Mouse (Mus musculus) embryonic facial prominence, embryonic 11.5 days (tissue): ENCODE measurements around the gene Arhgef17. TPM values are rescaled to one million over a fixed set of nuclear protein-coding genes. Genes with fewer than 3 reads are reported as not detected.

Experiments used
- ATAC-seq: fragments of 200-750 bp; cut with Nextera tagmentation; replicated peaks from 2 replicates; pipeline ENCODE4 v1.8.0; 2017; ENCODE audit warnings: low read depth; ENCODE audit not compliant: insufficient number of reproducible peaks, low FRiP score, low TSS enrichment
- DNase-seq: peaks from one replicate; pipeline ENCODE4 v3.0.0-alpha.2; 2015; ENCODE audit warnings: low spot score
- H3K27ac ChIP-seq: fragments of 300-500 bp; sonication (generic); replicated peaks from 2 replicates; pipeline ENCODE4 v1.5.1; 2014; ENCODE audit warnings: mild to moderate bottlenecking, low read depth, low read length, control low read depth
- H3K27me3 ChIP-seq: fragments of 300-500 bp; sonication (generic); 2 replicates; pipeline ENCODE4 v1.6.1; 2014; ENCODE audit warnings: mild to moderate bottlenecking, low read length, moderate library complexity, mixed read lengths; ENCODE audit not compliant: control insufficient read depth, insufficient read depth
- H3K36me3 ChIP-seq: fragments of 300-500 bp; sonication (generic); replicated peaks from 2 replicates; pipeline ENCODE4 v1.6.1; 2014; ENCODE audit warnings: low read depth, mild to moderate bottlenecking, low read length, moderate library complexity, mixed read lengths; ENCODE audit not compliant: control insufficient read depth, insufficient read depth
- H3K4me1 ChIP-seq: fragments of 300-500 bp; sonication (generic); 2 replicates; pipeline ENCODE4 v1.6.1; 2014; ENCODE audit warnings: low read length, mixed read lengths; ENCODE audit not compliant: control insufficient read depth, insufficient read depth
- H3K4me2 ChIP-seq: fragments of 300-500 bp; sonication (generic); 2 replicates; pipeline ENCODE4 v1.6.1; 2014; ENCODE audit warnings: low read depth, mild to moderate bottlenecking, control low read depth, low read length, moderate library complexity
- H3K4me3 ChIP-seq: fragments of 300-500 bp; sonication (generic); 2 replicates; pipeline ENCODE4 v1.5.1; 2014; ENCODE audit warnings: low read depth, low read length, control low read depth
- H3K9ac ChIP-seq: fragments of 300-500 bp; sonication (generic); replicated peaks from 2 replicates; pipeline ENCODE4 v1.6.1; 2014; ENCODE audit warnings: mild to moderate bottlenecking, control low read depth, low read length
- H3K9me3 ChIP-seq: fragments of 300-500 bp; sonication (generic); replicated peaks from 2 replicates; pipeline ENCODE4 v1.6.1; 2016; ENCODE audit warnings: mild to moderate bottlenecking, low read length, inconsistent platforms, mixed read lengths; ENCODE audit not compliant: control insufficient read depth
- WGBS: fragments of 180-500 bp; shearing (Covaris S2); extraction: QIAGEN DNeasy Blood & Tissue Kit; methylation state at CpG from one replicate; pipeline ENCODE4 v1.1.7; 2014; 5-methylcytosine and 5-hydroxymethylcytosine counted together
- polyA plus RNA-seq: library from polyadenylated mRNA; unstranded; fragments of >200 nt; fragmentation: Nextera tagmentation; extraction: Ambion mirVana; gene quantifications from 2 replicates; pipeline ENCODE4 v1.2.1, GENCODE M21; 2014

Gene Arhgef17
- polyA plus RNA-seq, 1 experiment from 2014 or later, result 8.1 TPM

GRCm38 (mm10) chr7:100876771-100877170, 55.1 kb downstream of the Arhgef17 start:
- Histone ChIP-seq H3K9me3 (no peaks in the 10 kb centered on the region), H3K36me3 (peaks cover 17% of the 10 kb centered on the region), H3K4me1 (no peaks in the 10 kb centered on the region; the same call in 1 of the 2 replicates), H3K27me3 (no peaks in the 10 kb centered on the region), H3K27ac (no peak overlapping the region), H3K4me3 (no peak overlapping the region), H3K9ac (no peak overlapping the region), H3K4me2 (no peak overlapping the region)
- ATAC-seq (no peak), DNase-seq (no peak)
- WGBS, result 93% methylated on average over 9 of the region's 9 CpGs

GRCm38 (mm10) chr7:100876293-100876692, 55.6 kb downstream of the Arhgef17 start:
- no peak for DNase-seq
- H3K27ac ChIP-seq, result no peak overlapping the region

GRCm38 (mm10) chr7:100875822-100876221, 56.1 kb downstream of the Arhgef17 start:
- Histone ChIP-seq H3K9me3 (no peaks in the 10 kb centered on the region), H3K4me1 (no peaks in the 10 kb centered on the region; the same call in 1 of the 2 replicates), H3K9ac (no peak overlapping the region), H3K4me2 (no peak overlapping the region), H3K4me3 (no peak overlapping the region), H3K27me3 (no peaks in the 10 kb centered on the region), H3K36me3 (peaks cover 14% of the 10 kb centered on the region), H3K27ac (no peak overlapping the region)
- 88% methylated on average over 1 of the region's 1 CpGs for WGBS
- ATAC-seq (no peak), DNase-seq (no peak)

More at GRCm38 (mm10) chr7:100876293-100876692, 55.6 kb downstream of the Arhgef17 start:
- Histone ChIP-seq H3K4me2 (no peak overlapping the region), H3K9me3 (no peaks in the 10 kb centered on the region), H3K4me3 (no peak overlapping the region), H3K4me1 (no peaks in the 10 kb centered on the region; the same call in 1 of the 2 replicates), H3K27me3 (no peaks in the 10 kb centered on the region), H3K9ac (no peak overlapping the region), H3K36me3 (peaks cover 14% of the 10 kb centered on the region)
- ATAC-seq, result no peak
- WGBS, result 86% methylated on average over 13 of the region's 13 CpGs

- H3K36me3 ChIP-seq, result peaks cover 2% of the 10 kb centered on the region
- DNase-seq, result no peak
- WGBS, result 90% methylated on average over 13 of the region's 13 CpGs
Observed at GRCm38 (mm10) chr7:100873197-100873596, 58.7 kb downstream of the Arhgef17 start.

GRCm38 (mm10) chr7:100871892-100872291, 60.0 kb downstream of the Arhgef17 start:
- H3K27ac ChIP-seq, result no peak overlapping the region
- no peaks in the 10 kb centered on the region for H3K27me3 ChIP-seq
- 85% methylated on average over 5 of the region's 5 CpGs for WGBS
- peaks cover 2% of the 10 kb centered on the region for H3K36me3 ChIP-seq
- H3K9me3 ChIP-seq, result no peaks in the 10 kb centered on the region
- no peak overlapping the region for H3K9ac ChIP-seq
- H3K4me2 ChIP-seq, result no peak overlapping the region
- ATAC-seq, result no peak
- no peak for DNase-seq
- no peak overlapping the region for H3K4me3 ChIP-seq
- no peaks in the 10 kb centered on the region for H3K4me1 ChIP-seq

More at GRCm38 (mm10) chr7:100873197-100873596, 58.7 kb downstream of the Arhgef17 start:
- H3K9ac ChIP-seq, result no peak overlapping the region
- ATAC-seq, result no peak
- H3K9me3 ChIP-seq, result no peaks in the 10 kb centered on the region
- no peaks in the 10 kb centered on the region for H3K4me1 ChIP-seq
- H3K4me2 ChIP-seq, result no peak overlapping the region
- H3K27me3 ChIP-seq, result no peaks in the 10 kb centered on the region
- no peak overlapping the region for H3K27ac ChIP-seq
- H3K4me3 ChIP-seq, result no peak overlapping the region

GRCm38 (mm10) chr7:100871355-100871754, 60.6 kb downstream of the Arhgef17 start:
- 86% methylated on average over 4 of the region's 4 CpGs for WGBS
- H3K9me3 ChIP-seq, result no peaks in the 10 kb centered on the region

GRCm38 (mm10) chr7:100869877-100870629, 61.9 kb downstream of the Arhgef17 start:
- Histone ChIP-seq H3K36me3 (peaks cover 2% of the 10 kb centered on the region), H3K4me2 (no peak overlapping the region), H3K9ac (no peak overlapping the region), H3K4me3 (no peak overlapping the region), H3K4me1 (no peaks in the 10 kb centered on the region), H3K27ac (no peak overlapping the region), H3K27me3 (no peaks in the 10 kb centered on the region), H3K9me3 (no peaks in the 10 kb centered on the region)
- WGBS, result 86% methylated on average over 8 of the region's 8 CpGs
- DNase-seq, result no peak
- no peak for ATAC-seq

More at GRCm38 (mm10) chr7:100871355-100871754, 60.6 kb downstream of the Arhgef17 start:
- Histone ChIP-seq H3K27me3 (no peaks in the 10 kb centered on the region), H3K36me3 (peaks cover 2% of the 10 kb centered on the region), H3K4me2 (no peak overlapping the region), H3K4me3 (no peak overlapping the region), H3K4me1 (no peaks in the 10 kb centered on the region), H3K27ac (no peak overlapping the region), H3K9ac (no peak overlapping the region)
- ATAC-seq (no peak), DNase-seq (no peak)

GRCm38 (mm10) chr7:100868551-100868950, 63.4 kb downstream of the Arhgef17 start:
- H3K36me3 ChIP-seq, result peaks cover 2% of the 10 kb centered on the region; the same call in 1 of the 2 replicates
- H3K9me3 ChIP-seq, result no peaks in the 10 kb centered on the region
- H3K27me3 ChIP-seq, result no peaks in the 10 kb centered on the region
- whole genome bisulfite sequencing, result 60% methylated on average over 4 of the region's 4 CpGs
- DNase-seq (no peak), ATAC-seq (no peak)
- H3K4me3 ChIP-seq, result no peak overlapping the region
- no peak overlapping the region for H3K9ac ChIP-seq
- no peak overlapping the region for H3K27ac ChIP-seq
- H3K4me2 ChIP-seq, result no peak overlapping the region
- H3K4me1 ChIP-seq, result no peaks in the 10 kb centered on the region
